Mouse (Mus musculus) common myeloid progenitor, adult 5-6 weeks (primary cell): Measurements from ENCODE around the gene Iffo2. TPM values are rescaled to one million over a fixed set of nuclear protein-coding genes. Genes with fewer than 3 reads are reported as not detected.
"Not testable (repeated sequence)": the region's sequence is repeated elsewhere in the genome, so short reads cannot be mapped to it uniquely, and the experiment has no call there.

ENCODE experiments used
- ATAC-seq: replicated peaks from 2 replicates; pipeline ENCODE4 v1.8.0; 2016; ENCODE audit warnings: low read depth, mild to moderate bottlenecking, moderate TSS enrichment, inconsistent platforms; ENCODE audit not compliant: poor library complexity, severe bottlenecking
- total RNA-seq: library from RNA; stranded (forward); fragments of 200-1000, 187-1606 nt; gene quantifications from 2 replicates; pipeline ENCODE4 v1.2.3, GENCODE M21; 2017

Iffo2 gene
- total RNA-seq: 1.1 and 1.3 TPM in 2 replicates

GRCm38 (mm10) chr4:139530248-139530647 is at the start of gene Iffo2:
TSS of gene Iffo2 (plus strand) at chr4:139530548.
- not testable (repeated sequence) for ATAC-seq

GRCm38 (mm10) chr4:139481400-139481799 is 48.9 kb upstream of the Iffo2 start:
- no peak for ATAC-seq

GRCm38 (mm10) chr4:139483461-139484105 is 46.8 kb upstream of the Iffo2 start:
- no peak for ATAC-seq

GRCm38 (mm10) chr4:139484496-139484895 is 45.9 kb upstream of the Iffo2 start:
- no peak for ATAC-seq

GRCm38 (mm10) chr4:139487085-139487484 is 43.3 kb upstream of the Iffo2 start:
- ATAC-seq: no peak

- no peak for ATAC-seq
Measured at GRCm38 (mm10) chr4:139488325-139488724, 42.0 kb upstream of the Iffo2 start.

GRCm38 (mm10) chr4:139489946-139490345 is 40.4 kb upstream of the Iffo2 start:
- ATAC-seq: no peak

- ATAC-seq: no peak
Measured at GRCm38 (mm10) chr4:139490413-139491055, 39.8 kb upstream of the Iffo2 start.

- ATAC-seq: no peak
Measured at GRCm38 (mm10) chr4:139491541-139492170, 38.7 kb upstream of the Iffo2 start.

- ATAC-seq: no peak
Measured at GRCm38 (mm10) chr4:139492258-139492833, 38.0 kb upstream of the Iffo2 start.

GRCm38 (mm10) chr4:139493227-139494025 is 36.9 kb upstream of the Iffo2 start:
- peak; percentile 72 for ATAC-seq

- no peak for ATAC-seq
Measured at GRCm38 (mm10) chr4:139500814-139501213, 29.5 kb upstream of the Iffo2 start.

- no peak for ATAC-seq
Measured at GRCm38 (mm10) chr4:139501702-139502101, 28.6 kb upstream of the Iffo2 start.

GRCm38 (mm10) chr4:139503919-139504318 is 26.4 kb upstream of the Iffo2 start:
- peak; percentile 16; the same call in 1 of the 2 replicates for ATAC-seq

- ATAC-seq: no peak
Measured at GRCm38 (mm10) chr4:139505716-139506115, 24.6 kb upstream of the Iffo2 start.

GRCm38 (mm10) chr4:139506727-139507126 is 23.6 kb upstream of the Iffo2 start:
- ATAC-seq: no peak

- no peak for ATAC-seq
Measured at GRCm38 (mm10) chr4:139509069-139509468, 21.3 kb upstream of the Iffo2 start.

GRCm38 (mm10) chr4:139511557-139511956 is 18.8 kb upstream of the Iffo2 start:
- no peak for ATAC-seq

- ATAC-seq: peak; percentile 32; the same call in 1 of the 2 replicates
Measured at GRCm38 (mm10) chr4:139512985-139513384, 17.4 kb upstream of the Iffo2 start.

- no peak for ATAC-seq
Measured at GRCm38 (mm10) chr4:139519221-139519620, 11.1 kb upstream of the Iffo2 start.
